Mouse (Mus musculus) CH12.LX (cell line): ENCODE measurements around the gene Atp11b. TPM values are rescaled to one million over a fixed set of nuclear protein-coding genes. Genes with fewer than 3 reads are reported as not detected.

Experiments used
- DNase-seq: peaks from one replicate; pipeline ENCODE4 v3.0.0-alpha.2; 2013; ENCODE audit errors: extremely low read depth
- H3K27ac ChIP-seq: 2 replicates; pipeline ENCODE4 v1.5.1; 2012; ENCODE audit warnings: low read depth, mild to moderate bottlenecking, control low read depth, moderate library complexity; ENCODE audit not compliant: insufficient read depth
- H3K27me3 ChIP-seq: replicated peaks from 2 replicates; pipeline ENCODE3; 2012; ENCODE audit warnings: inconsistent platforms
- H3K36me3 ChIP-seq, 2 experiments: replicated peaks in 1 of 2; 2 replicates each; pipeline versions ENCODE3 to v1.6.1; 2012; ENCODE audit warnings: inconsistent platforms in 1 of 2, low read length in 1 of 2, mild to moderate bottlenecking in 1 of 2, mixed read lengths in 1 of 2, moderate library complexity in 1 of 2; ENCODE audit not compliant: control insufficient read depth in 1 of 2, insufficient read depth in 1 of 2
- H3K4me1 ChIP-seq, 2 experiments: 2 replicates each; pipeline ENCODE4 v1.6.1; 2012; ENCODE audit warnings: inconsistent platforms in 1 of 2, moderate library complexity in 1 of 2; ENCODE audit not compliant: insufficient read depth in 2 of 2, control insufficient read depth in 1 of 2
- H3K4me2 ChIP-seq: 2 replicates; pipeline ENCODE4 v1.6.1; 2012; ENCODE audit warnings: low read depth, mild to moderate bottlenecking, control low read depth; ENCODE audit not compliant: poor library complexity, insufficient read depth, severe bottlenecking
- H3K4me3 ChIP-seq, 3 experiments: fragments of 150-350 bp in 1 of 3; sonication (generic) in 1 of 3; replicated peaks in 1 of 3; 2 replicates each; pipeline versions ENCODE3 to v1.5.1; 2011 to 2012; ENCODE audit warnings: low read depth in 2 of 3, low read length in 2 of 3, mild to moderate bottlenecking in 2 of 3, moderate library complexity in 2 of 3, control low read depth in 1 of 3, improper control_type of control experiment in 1 of 3, inconsistent platforms in 1 of 3, mixed read lengths in 1 of 3; ENCODE audit not compliant: poor library complexity in 1 of 3
- H3K79me2 ChIP-seq: replicated peaks from 2 replicates; pipeline ENCODE4 v1.6.1; 2012; ENCODE audit warnings: mild to moderate bottlenecking, moderate library complexity; ENCODE audit not compliant: control insufficient read depth, poor library complexity, insufficient read depth, severe bottlenecking; ENCODE audit errors: extremely low read depth
- H3K9ac ChIP-seq: 2 replicates; pipeline ENCODE4 v1.6.1; 2012; ENCODE audit warnings: low read depth, mild to moderate bottlenecking, control low read depth, moderate library complexity; ENCODE audit not compliant: insufficient read depth
- H3K9me3 ChIP-seq: replicated peaks from 2 replicates; pipeline ENCODE3; 2012; ENCODE audit warnings: low read length, inconsistent platforms, mixed read lengths
- E2F4 ChIP-seq: IDR thresholded peaks from 2 replicates; pipeline ENCODE4 v1.6.1; 2011; ENCODE audit warnings: low read depth, low read length, improper control_type of control experiment; ENCODE audit not compliant: insufficient replicate concordance
- ELF1 ChIP-seq: IDR thresholded peaks from 2 replicates; pipeline ENCODE4 v1.6.1; 2014; ENCODE audit warnings: low read depth, mild to moderate bottlenecking, inconsistent platforms, low read length, improper control_type of control experiment
- EP300 ChIP-seq: IDR thresholded peaks from 2 replicates; pipeline ENCODE4 v1.6.1; 2011; ENCODE audit warnings: low read length, improper control_type of control experiment
- IRF4 ChIP-seq: IDR thresholded peaks from 2 replicates; pipeline ENCODE4 v1.6.1; 2014; ENCODE audit warnings: low read depth, mild to moderate bottlenecking, inconsistent platforms, low read length, improper control_type of control experiment
- JUND ChIP-seq: conservative IDR thresholded peaks from 2 replicates; pipeline ENCODE4 v1.6.1; 2011; ENCODE audit warnings: low read depth, low read length, improper control_type of control experiment
- KAT2A ChIP-seq: IDR thresholded peaks from 2 replicates; pipeline ENCODE4 v1.6.1; 2012; ENCODE audit warnings: low read length, improper control_type of control experiment, inconsistent platforms; ENCODE audit not compliant: insufficient replicate concordance
- MAFK ChIP-seq: IDR thresholded peaks from 2 replicates; pipeline ENCODE4 v1.6.1; 2011; ENCODE audit warnings: low read length, improper control_type of control experiment; ENCODE audit not compliant: insufficient replicate concordance
- MAX ChIP-seq: IDR thresholded peaks from 2 replicates; pipeline ENCODE4 v1.6.1; 2011; ENCODE audit warnings: low read length, improper control_type of control experiment
- MYC ChIP-seq: IDR thresholded peaks from 2 replicates; pipeline ENCODE4 v1.6.1; 2011; ENCODE audit warnings: low read depth, mild to moderate bottlenecking, improper control_type of control experiment, low read length
- POLR2A ChIP-seq: IDR thresholded peaks from 2 replicates; pipeline ENCODE4 v1.6.1; 2011; ENCODE audit warnings: low read depth, mild to moderate bottlenecking, improper control_type of control experiment, low read length
- POLR2AphosphoS2 ChIP-seq: IDR thresholded peaks from 2 replicates; pipeline ENCODE4 v1.6.1; 2011; ENCODE audit warnings: low read depth, low read length, improper control_type of control experiment
- RCOR1 ChIP-seq: conservative IDR thresholded peaks from 2 replicates; pipeline ENCODE4 v1.6.1; 2012; ENCODE audit warnings: low read depth, mild to moderate bottlenecking, inconsistent platforms, low read length, improper control_type of control experiment
- SIN3A ChIP-seq: IDR thresholded peaks from 2 replicates; pipeline ENCODE4 v1.6.1; 2012; ENCODE audit warnings: low read length, improper control_type of control experiment, inconsistent platforms
- TCF12 ChIP-seq: IDR thresholded peaks from 2 replicates; pipeline ENCODE4 v1.6.1; 2014; ENCODE audit warnings: low read depth, mild to moderate bottlenecking, inconsistent platforms, low read length, improper control_type of control experiment
- USF1 ChIP-seq: IDR thresholded peaks from 2 replicates; pipeline ENCODE4 v1.6.1; 2014; ENCODE audit warnings: low read depth, mild to moderate bottlenecking, inconsistent platforms, low read length, improper control_type of control experiment
- USF2 ChIP-seq: conservative IDR thresholded peaks from 2 replicates; pipeline ENCODE4 v1.6.1; 2011; ENCODE audit warnings: low read depth, low read length, improper control_type of control experiment
- ZKSCAN1 ChIP-seq: IDR thresholded peaks from 2 replicates; pipeline ENCODE4 v1.6.1; 2012; ENCODE audit warnings: low read depth, inconsistent platforms, low read length, improper control_type of control experiment, borderline replicate concordance
- ZMIZ1 ChIP-seq: IDR thresholded peaks from 2 replicates; pipeline ENCODE4 v1.6.1; 2012; ENCODE audit warnings: low read depth, mild to moderate bottlenecking, inconsistent platforms, low read length, improper control_type of control experiment
- ZNF384 ChIP-seq: IDR thresholded peaks from 2 replicates; pipeline ENCODE4 v1.6.1; 2012; ENCODE audit warnings: low read depth, low read length, improper control_type of control experiment, inconsistent platforms
- dilution Hi-C: fragments of 300-500 bp; cut with MboI; formaldehyde crosslinking; loops from 2 replicates; pipeline ENCODE4 v1.14.3; 2020; ENCODE audit warnings: low sequenced_read_pairs; ENCODE audit not compliant: extremely low pct_unique_long_range_greater_than_20kb, extremely low pct_ligation_motif_present
- in situ Hi-C: fragments of 300-500 bp; cut with MboI; formaldehyde crosslinking; loops from 3 replicates; pipeline ENCODE4 v1.14.3; 2019; ENCODE audit warnings: low sequenced_read_pairs, low pct_ligation_motif_present, low pct_unique_long_range_greater_than_20kb, mixed read lengths
- polyA plus RNA-seq: library from polyadenylated mRNA; unstranded; fragments of >175 nt; gene quantifications from 2 replicates; pipeline ENCODE4 v1.2.1, GENCODE M21; 2012; ENCODE audit warnings: low read depth; ENCODE audit not compliant: insufficient read length
- total RNA-seq, 2 experiments: library from RNA; depleted of rRNA; stranded (reverse); fragments of 300-350 nt in 1 of 2; fragments of >200 nt in 1 of 2; gene quantifications; 2 replicates each; pipeline ENCODE4 v1.2.3; 2012 to 2014

Atp11b gene
- total and polyA plus RNA-seq, 3 experiments, result 24.5 to 48.4 (median 45.9) TPM

- Histone ChIP-seq H3K4me3 (no peak overlapping the region), H3K79me2 (no peaks in the 10 kb centered on the region), H3K27ac (no peak overlapping the region), H3K27me3 (no peaks in the 10 kb centered on the region), H3K4me2 (no peak overlapping the region), H3K9me3 (peaks cover 19% of the 10 kb centered on the region), H3K4me1 (peaks cover 8 to 18% of the 10 kb centered on the region in 2 experiments), H3K9ac (no peak overlapping the region), H3K36me3 (no peaks in the 10 kb centered on the region)
- TF ChIP-seq POLR2AphosphoS2 (no peak), ZKSCAN1 (no peak), KAT2A (no peak), USF1 (no peak), POLR2A (no peak), ZMIZ1 (no peak), JUND (no peak)
- dilution Hi-C loops, result no loop called here
- in situ Hi-C loops, result no loop called here
- DNase-seq, result no peak
Observed at GRCm38 (mm10) chr3:35729490-35729889, 24.4 kb upstream of the Atp11b start.

- in situ Hi-C loops, result no loop called here
- H3K4me3 ChIP-seq, result peak overlapping the region; percentile 3 to 42 (median 36)
- peaks cover 21% of the 10 kb centered on the region for H3K9me3 ChIP-seq
- DNase-seq, result peak; percentile 68
- H3K27me3 ChIP-seq, result no peaks in the 10 kb centered on the region
- no peaks in the 10 kb centered on the region for H3K36me3 ChIP-seq
- no peak overlapping the region for H3K9ac ChIP-seq
- TF ChIP-seq POLR2AphosphoS2 (no peak), USF2 (no peak), MAX (no peak), IRF4 (peak; percentile 50; the same call in 1 of the 2 replicates), TCF12 (peak; percentile 18; the same call in 1 of the 2 replicates), SIN3A (peak; percentile 18; the same call in 1 of the 2 replicates), MYC (peak; percentile 73), RCOR1 (no peak), E2F4 (no peak), ELF1 (peak; percentile 38; the same call in 1 of the 2 replicates), ZNF384 (peak; percentile 94), EP300 (peak; percentile 55), MAFK (no peak)
- H3K4me1 ChIP-seq, result peaks cover 8 to 18% of the 10 kb centered on the region in 2 experiments
- peak overlapping the region; percentile 58 for H3K4me2 ChIP-seq
- H3K27ac ChIP-seq, result no peak overlapping the region
- dilution Hi-C loops, result no loop called here
- no peaks in the 10 kb centered on the region for H3K79me2 ChIP-seq
Observed at GRCm38 (mm10) chr3:35731981-35732777, 21.7 kb upstream of the Atp11b start.
